Mouse (Mus musculus): ENCODE data around the gene Rgs12.

DNA sequence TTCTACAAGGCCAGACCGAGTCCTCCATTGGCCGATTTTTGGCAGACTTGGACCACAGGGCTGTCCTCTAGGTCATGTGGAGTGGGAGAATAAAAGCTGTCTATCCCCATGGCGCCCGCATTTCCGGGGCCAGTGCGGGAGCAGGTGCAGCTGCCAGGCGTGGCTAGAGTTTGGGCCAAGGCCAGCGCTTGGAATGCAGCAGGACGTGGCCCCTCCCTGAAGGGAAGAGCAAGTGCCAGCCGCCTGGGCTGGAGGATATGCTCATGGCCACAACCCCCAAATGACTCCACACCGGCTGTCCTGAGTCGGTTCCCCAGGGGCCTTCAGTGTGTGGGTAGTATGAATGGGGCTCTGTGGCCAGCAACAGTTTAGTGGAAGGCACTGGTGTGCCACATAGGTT lies 105.8 kb downstream of the Rgs12 start:
- no peak for TF ChIP-seq CTCF (IDR thresholded peaks at IDR 0.05; ENCODE audit: low read depth)
- no peak for TF ChIP-seq EP300 (IDR thresholded peaks at IDR 0.05; ENCODE audit: low read depth)

Measured in liver, embryonic 14.5 days (tissue).